ENCODE assay signal across 21 mouse cellular contexts in the genomic region with DNA sequence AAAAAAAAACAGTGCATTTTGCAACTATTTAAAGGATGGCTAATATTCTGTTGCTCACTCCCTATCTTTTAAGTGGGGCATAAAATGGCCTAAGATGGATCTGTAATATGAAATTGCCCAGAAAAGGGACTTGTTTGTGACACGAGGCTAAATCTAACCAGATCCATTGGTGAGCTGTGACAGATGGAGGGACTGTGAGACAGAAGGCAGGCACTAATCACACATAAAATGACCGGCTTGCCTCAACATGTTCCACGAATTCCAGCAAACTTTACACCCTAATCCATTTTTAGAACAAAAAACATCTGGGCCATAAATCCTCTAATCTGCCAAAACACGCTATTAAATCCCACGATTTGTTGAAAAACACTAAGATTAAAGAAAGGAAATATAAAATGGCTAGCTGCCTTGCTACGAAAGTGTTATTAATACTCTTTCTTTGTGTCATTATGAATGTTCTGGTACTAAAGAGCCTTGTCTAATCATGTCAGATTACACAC.
DNase-seq lines count a peak whose midpoint lies in the region; ATAC-seq and TF ChIP-seq lines count a peak whose summit lies in the region.
"Had no signal": no experiment of that assay in that cellular context is flagged by ENCODE, and none has a peak within 500 bp of the region (broad histone marks: within the 10 kb centered on the region; RNA-seq: fewer than 3 reads in every experiment).

No protein-coding gene starts in this region.

- peak; percentile 31 for DNase-seq in forebrain, embryonic 14.5 days (ENCODE audit: low spot score)
- DNase-seq in forebrain, embryonic 11.5 days (ENCODE audit: low spot score): no peak
- DNase-seq in kidney, adult 9 months: peak; percentile 10
- no peak for DNase-seq in kidney, postnatal 25 days
- peak; percentile 42 for DNase-seq in lung, postnatal 0 days (ENCODE audit: low spot score)
- no peak for DNase-seq in lung, adult 2 months
- peak; percentile 30 for DNase-seq in retina, embryonic 14.5 days (ENCODE audit: low spot score)
- DNase-seq in frontal cortex, adult 2 months (ENCODE audit: extremely low spot score in 1 of 2, low spot score in 1 of 2): no peak
- DNase-seq: adrenal gland, postnatal 36 days; cerebellum, adult 11 months; liver; thymus, postnatal 36 days had no signal

- TF ChIP-seq CTCF in lung, postnatal 0 days (IDR thresholded peaks at IDR 0.05): no peak
- TF ChIP-seq CTCF in lung, adult 2 months (IDR thresholded peaks at IDR 0.05; ENCODE audit: insufficient read depth, low read length): no peak

- no peaks in the 10 kb centered on the region for H3K27me3 ChIP-seq in forebrain, embryonic 14.5 days (replicated peaks; ENCODE audit: control insufficient read depth, insufficient read depth, low read length)
- no peaks in the 10 kb centered on the region for H3K27me3 ChIP-seq in forebrain, embryonic 11.5 days (ENCODE audit: control insufficient read depth, insufficient read depth, low read length)
- H3K27me3 ChIP-seq in lung, postnatal 0 days (replicated peaks; ENCODE audit: insufficient read depth, low read length): no peaks in the 10 kb centered on the region
- H3K27me3 ChIP-seq: liver, embryonic 15.5 days; megakaryocyte, embryonic 14.5 days; neural tube, embryonic 12.5 days had no signal

- no peak for ATAC-seq in forebrain, embryonic 14.5 days
- ATAC-seq in forebrain, embryonic 11.5 days (replicated peaks; ENCODE audit: low FRiP score): no peak
- peak; percentile 37; the same call in 1 of the 2 replicates for ATAC-seq in lung, postnatal 0 days
- ATAC-seq: CD4-positive, CD25-positive, alpha-beta regulatory T cell, adult 4 months; hindbrain, postnatal 0 days; intestine, embryonic 16.5 days; midbrain, embryonic 13.5 days had no signal

- H3K4me2 ChIP-seq in forebrain, embryonic 14.5 days (ENCODE audit: low read length): no peak overlapping the region
- H3K4me2 ChIP-seq in forebrain, embryonic 11.5 days (ENCODE audit: low read depth, low read length, severe bottlenecking): no peak overlapping the region
- H3K4me2 ChIP-seq in lung, postnatal 0 days (replicated peaks; ENCODE audit: low read depth, low read length): no peak overlapping the region
- H3K4me2 ChIP-seq: embryonic facial prominence, embryonic 13.5 days; heart, embryonic 11.5 days; liver, embryonic 15.5 days; midbrain, embryonic 13.5 days; neural tube, embryonic 12.5 days had no signal

- no peak overlapping the region for H3K4me3 ChIP-seq in forebrain, embryonic 14.5 days (ENCODE audit: low read depth, low read length)
- no peak overlapping the region for H3K4me3 ChIP-seq in forebrain, embryonic 11.5 days (ENCODE audit: low read depth, low read length)
- no peak overlapping the region for H3K4me3 ChIP-seq in lung, postnatal 0 days (ENCODE audit: low read depth, low read length)
- no peak overlapping the region for H3K4me3 ChIP-seq in lung, adult 2 months (replicated peaks; ENCODE audit: extremely low read depth, low read depth, low read length)
- H3K4me3 ChIP-seq: embryonic facial prominence, embryonic 13.5 days; liver, embryonic 15.5 days; megakaryocyte, embryonic 14.5 days; midbrain, embryonic 13.5 days; neural tube, embryonic 12.5 days had no signal

- 49% methylated on average over 6 of the region's 6 CpGs for WGBS in forebrain, embryonic 14.5 days
- 75% methylated on average over 6 of the region's 6 CpGs for WGBS in forebrain, embryonic 11.5 days
- 53% methylated on average over 6 of the region's 6 CpGs for WGBS in lung, postnatal 0 days
- WGBS in lung, adult 2 months: 59% methylated on average over 6 of the region's 6 CpGs

- H3K36me3 ChIP-seq in forebrain, embryonic 14.5 days (ENCODE audit: control insufficient read depth, insufficient read depth, low read length): peaks cover 17% of the 10 kb centered on the region; the same call in 1 of the 2 replicates
- H3K36me3 ChIP-seq in forebrain, embryonic 11.5 days (ENCODE audit: control insufficient read depth, insufficient read depth, low read length): no peaks in the 10 kb centered on the region
- no peaks in the 10 kb centered on the region for H3K36me3 ChIP-seq in lung, postnatal 0 days (ENCODE audit: insufficient read depth, low read length)
- H3K36me3 ChIP-seq: embryonic facial prominence, embryonic 13.5 days; liver, embryonic 15.5 days; midbrain, embryonic 13.5 days; neural tube, embryonic 12.5 days had no signal

- H3K4me1 ChIP-seq in forebrain, embryonic 14.5 days (ENCODE audit: control insufficient read depth, insufficient read depth, low read length): no peaks in the 10 kb centered on the region
- H3K4me1 ChIP-seq in forebrain, embryonic 11.5 days (replicated peaks; ENCODE audit: control insufficient read depth, insufficient read depth, low read length): no peaks in the 10 kb centered on the region
- H3K4me1 ChIP-seq in lung, postnatal 0 days (ENCODE audit: insufficient read depth, low read depth, low read length): no peaks in the 10 kb centered on the region
- no peaks in the 10 kb centered on the region for H3K4me1 ChIP-seq in lung, adult 2 months (ENCODE audit: control insufficient read depth, insufficient read depth, low read length)
- H3K4me1 ChIP-seq: liver, embryonic 15.5 days; neural tube, embryonic 12.5 days had no signal

- TF ChIP-seq POLR2A in lung, adult 2 months (IDR thresholded peaks at IDR 0.05; ENCODE audit: borderline replicate concordance, extremely low read depth, low read depth, low read length): no peak

- no peak overlapping the region for H3K9ac ChIP-seq in forebrain, embryonic 14.5 days (ENCODE audit: low read length)
- H3K9ac ChIP-seq in forebrain, embryonic 11.5 days (ENCODE audit: low read length): no peak overlapping the region
- H3K9ac ChIP-seq in lung, postnatal 0 days (replicated peaks; ENCODE audit: low read depth): no peak overlapping the region
- H3K9ac ChIP-seq: embryonic facial prominence, embryonic 13.5 days; liver, embryonic 15.5 days; midbrain, embryonic 13.5 days; neural tube, embryonic 12.5 days had no signal

- peak; percentile 20; the same call in 1 of the 2 replicates for TF ChIP-seq EP300 in lung, postnatal 0 days (IDR thresholded peaks at IDR 0.05)

- H3K27ac ChIP-seq in forebrain, embryonic 14.5 days (ENCODE audit: low read depth, low read length): no peak overlapping the region
- H3K27ac ChIP-seq in forebrain, embryonic 11.5 days (ENCODE audit: low read depth, low read length): no peak overlapping the region
- H3K27ac ChIP-seq in lung, postnatal 0 days (ENCODE audit: low read length): no peak overlapping the region
- H3K27ac ChIP-seq: embryonic facial prominence, embryonic 13.5 days; hindbrain, postnatal 0 days; liver, embryonic 15.5 days; midbrain, embryonic 13.5 days; neural tube, embryonic 12.5 days had no signal

- no peaks in the 10 kb centered on the region for H3K9me3 ChIP-seq in forebrain, embryonic 14.5 days (replicated peaks; ENCODE audit: control insufficient read depth, low read length)
- no peaks in the 10 kb centered on the region for H3K9me3 ChIP-seq in forebrain, embryonic 11.5 days (ENCODE audit: control insufficient read depth, low read length)
- no peaks in the 10 kb centered on the region for H3K9me3 ChIP-seq in lung, postnatal 0 days (ENCODE audit: low read length)
- H3K9me3 ChIP-seq: embryonic facial prominence, embryonic 13.5 days; liver, embryonic 15.5 days; megakaryocyte, embryonic 14.5 days; midbrain, embryonic 13.5 days; neural tube, embryonic 12.5 days had no signal

Comparison
In these comparisons a context has a peak if more than half of its experiments do, and no peak if none do; other contexts are left out.
1. DNase-seq: peak in forebrain, embryonic 14.5 days (single experiment), kidney, adult 9 months (single experiment), lung, postnatal 0 days (single experiment) and retina, embryonic 14.5 days (single experiment); none in forebrain, embryonic 11.5 days (single experiment), kidney, postnatal 25 days (0 of 2), lung, adult 2 months (single experiment) and frontal cortex, adult 2 months (0 of 2).